Mouse (Mus musculus) liver, postnatal 0 days (tissue): ENCODE measurements at regions not wholly inside any gene's neighbourhood (a gene's known extent, or its start where the extent isn't known, plus 50 kb on each side); places are given as distances from the start of the nearest gene placed in this dataset.

Source experiments
- CTCF ChIP-seq: sonication (generic); IDR thresholded peaks from 2 replicates; pipeline ENCODE4 v1.5.1; 2016; ENCODE audit warnings: antibody characterized with exemption, low read depth
- EP300 ChIP-seq: IDR thresholded peaks from 2 replicates; pipeline ENCODE4 v1.6.1; 2016; ENCODE audit warnings: antibody characterized with exemption, low read depth, mild to moderate bottlenecking

DNA sequence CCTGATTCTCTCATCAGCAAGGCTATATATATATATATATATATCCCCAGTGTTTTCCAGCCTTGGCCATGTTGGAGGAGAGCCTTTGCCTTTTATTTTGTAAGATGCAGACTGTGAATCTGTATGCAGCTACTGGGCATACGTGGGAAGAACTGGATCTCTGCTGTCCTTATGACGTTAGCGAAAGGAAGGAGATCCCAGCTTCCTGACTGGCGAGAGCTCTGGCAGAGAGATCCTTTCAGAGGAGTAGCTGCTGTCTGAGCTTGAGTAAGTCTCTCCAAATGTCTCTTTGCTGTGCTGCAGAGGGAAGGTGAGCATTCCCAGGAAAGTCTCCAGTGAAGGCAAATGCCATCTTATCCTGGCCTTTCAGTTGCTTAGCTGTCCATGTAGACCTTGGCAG, 61.6 kb upstream of the Oxtr start:
- TF ChIP-seq EP300 (no peak), CTCF (no peak)
